In the genomic region with DNA sequence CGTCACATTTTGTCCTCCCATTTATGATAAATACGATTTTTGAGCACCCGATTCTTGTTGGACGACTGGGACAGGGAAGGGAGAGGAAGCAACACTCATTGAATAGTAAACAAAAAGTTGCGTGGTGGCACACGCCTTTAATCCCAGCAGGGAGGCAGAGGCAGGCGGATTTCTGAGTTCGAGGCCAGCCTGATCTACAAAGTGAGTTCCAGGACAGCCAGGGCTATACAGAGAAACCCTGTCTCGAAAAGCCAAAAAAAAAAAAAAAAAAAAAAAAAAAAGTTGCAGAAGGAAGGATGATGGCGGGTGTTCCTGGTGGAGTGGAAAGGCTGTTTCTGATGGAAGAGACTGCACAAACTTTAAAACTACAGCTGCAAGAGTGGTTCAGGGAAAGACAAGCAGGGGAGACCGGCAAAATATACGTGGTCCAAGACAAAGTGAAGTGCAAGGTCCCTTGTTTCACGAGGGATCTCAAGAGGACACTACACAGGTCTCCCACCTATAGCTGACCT, we compare ENCODE assay signal across 7 mouse cellular contexts. TPM values are rescaled to one million over a fixed set of nuclear protein-coding genes. Genes with fewer than 3 reads are reported as not detected.
DNase-seq lines count a peak whose midpoint lies in the region; ATAC-seq and TF ChIP-seq lines count a peak whose summit lies in the region.

No protein-coding gene starts in this region.

- no peak for TF ChIP-seq CTCF in testis, adult 2 months (IDR thresholded peaks at IDR 0.05; ENCODE audit: control insufficient read depth, insufficient read depth, insufficient replicate concordance, low read depth, low read length)
- TF ChIP-seq CTCF in liver, embryonic 14.5 days (IDR thresholded peaks at IDR 0.05; ENCODE audit: low read depth), result no peak

- H3K4me2 ChIP-seq in forebrain, embryonic 15.5 days (replicated peaks), result peak overlapping the region; percentile 43
- H3K4me2 ChIP-seq in liver, embryonic 14.5 days (ENCODE audit: low read depth), result peak overlapping the region; percentile 76

- H3K36me3 ChIP-seq in testis, adult 2 months (ENCODE audit: control insufficient read depth, insufficient read depth, low read length), result no peaks in the 10 kb centered on the region; the same call in 1 of the 2 replicates
- H3K36me3 ChIP-seq in forebrain, embryonic 15.5 days, result peaks cover 3% of the 10 kb centered on the region; the same call in 1 of the 2 replicates
- H3K36me3 ChIP-seq in liver, embryonic 14.5 days (replicated peaks; ENCODE audit: control insufficient read depth, insufficient read depth, low read depth), result no peaks in the 10 kb centered on the region

- H3K9me3 ChIP-seq in forebrain, embryonic 15.5 days, result no peaks in the 10 kb centered on the region
- no peaks in the 10 kb centered on the region for H3K9me3 ChIP-seq in liver, embryonic 14.5 days (ENCODE audit: control insufficient read depth, low read length)

- TF ChIP-seq POLR2A in testis, adult 2 months (IDR thresholded peaks at IDR 0.05; ENCODE audit: control insufficient read depth, low read depth, low read length), result no peak

- no peak for TF ChIP-seq EP300 in liver, embryonic 14.5 days (IDR thresholded peaks at IDR 0.05; ENCODE audit: low read depth)

- 32% methylated on average over 13 of the region's 13 CpGs for WGBS in forebrain, embryonic 15.5 days
- WGBS in liver, embryonic 14.5 days (ENCODE audit: insufficient replicate concordance), result 13% methylated on average over 13 of the region's 13 CpGs

- H3K4me3 ChIP-seq in testis, adult 2 months (ENCODE audit: control insufficient read depth, low read depth, low read length), result peak overlapping the region; percentile 97
- H3K4me3 ChIP-seq in forebrain, embryonic 15.5 days, result peak overlapping the region; percentile 85
- peak overlapping the region; percentile 10 to 28; a peak in 3 of 4 replicates for H3K4me3 ChIP-seq in liver, embryonic 14.5 days (ENCODE audit: insufficient read depth in 1 of 2, low read depth in 2 of 2, low read length in 2 of 2)

- peak overlapping the region; percentile 79 for H3K27ac ChIP-seq in testis, adult 2 months (ENCODE audit: control insufficient read depth, insufficient read depth, low read depth, low read length)
- H3K27ac ChIP-seq in forebrain, embryonic 15.5 days (replicated peaks), result no peak overlapping the region
- peak overlapping the region; percentile 92 for H3K27ac ChIP-seq in liver, embryonic 14.5 days

- ATAC-seq in forebrain, embryonic 15.5 days (replicated peaks), result peak; percentile 11; the same call in 1 of the 2 replicates
- ATAC-seq in liver, embryonic 14.5 days (ENCODE audit: insufficient read depth), result peak; percentile 13

- H3K4me1 ChIP-seq in testis, adult 2 months (ENCODE audit: control insufficient read depth, insufficient read depth, low read length), result peaks cover 5% of the 10 kb centered on the region
- peaks cover 16% of the 10 kb centered on the region for H3K4me1 ChIP-seq in forebrain, embryonic 15.5 days
- H3K4me1 ChIP-seq in liver, embryonic 14.5 days (replicated peaks; ENCODE audit: control insufficient read depth in 2 of 2, insufficient read depth in 2 of 2, low read length in 1 of 2), result peaks cover 37 to 42% of the 10 kb centered on the region in 2 experiments

- H3K27me3 ChIP-seq in testis, adult 2 months (ENCODE audit: control insufficient read depth, insufficient read depth, low read length), result no peaks in the 10 kb centered on the region
- no peaks in the 10 kb centered on the region for H3K27me3 ChIP-seq in forebrain, embryonic 15.5 days
- no peaks in the 10 kb centered on the region for H3K27me3 ChIP-seq in liver, embryonic 14.5 days (ENCODE audit: control insufficient read depth, insufficient read depth, low read length)

- no peak for DNase-seq in testis, postnatal 10 days (ENCODE audit: low spot score)
- no peak for DNase-seq in liver, embryonic 14.5 days (ENCODE audit: low read depth in 3 of 3, low spot score in 3 of 3)
- DNase-seq in ovary, postnatal 36 days (ENCODE audit: low spot score), result no peak
- no peak for DNase-seq in yolk sac, embryonic 10.5 days (ENCODE audit: low spot score)
- no peak for DNase-seq in cerebellum, postnatal 25 days

- H3K9ac ChIP-seq in forebrain, embryonic 15.5 days (replicated peaks), result peak overlapping the region; percentile 35; the same call in 1 of the 2 replicates
- peak overlapping the region; percentile 73 for H3K9ac ChIP-seq in liver, embryonic 14.5 days (replicated peaks)

RNA-seq across cellular contexts. Expression of gene Cdk5rap3, which starts 0.6 kb away (rescaled TPM):
- 75.0 and 77.8 TPM in 2 replicates for polyA plus RNA-seq in testis, adult 2 months (2012; rRNA removed)
- 106 and 109 TPM in 2 replicates for polyA plus RNA-seq in forebrain, embryonic 15.5 days (2015; fragmentation: Nextera tagmentation; extraction: Ambion mirVana)
- polyA plus RNA-seq in liver, embryonic 14.5 days (2012; rRNA removed), result 14.2 and 20.1 TPM in 2 replicates
- 34.1 and 36.4 TPM in 2 replicates for polyA plus RNA-seq in liver, embryonic 14.5 days (2014; fragmentation: Nextera tagmentation; extraction: Ambion mirVana)

RNA-seq across cellular contexts. Expression of gene Prr15l, which starts 11.0 kb away (rescaled TPM):
- polyA plus RNA-seq in testis, adult 2 months (2012; rRNA removed), result 2.1 and 4.0 TPM in 2 replicates
- polyA plus RNA-seq in forebrain, embryonic 15.5 days (2015; fragmentation: Nextera tagmentation; extraction: Ambion mirVana), result 0.17 TPM in 1 of 2 replicates, not detected in the other
- polyA plus RNA-seq in liver, embryonic 14.5 days (2012; rRNA removed), result 2.8 and 3.3 TPM in 2 replicates
- polyA plus RNA-seq in liver, embryonic 14.5 days (2014; fragmentation: Nextera tagmentation; extraction: Ambion mirVana), result 4.9 and 8.5 TPM in 2 replicates

RNA-seq across cellular contexts. Expression of gene Pnpo, which starts 26.8 kb away (rescaled TPM):
- polyA plus RNA-seq in testis, adult 2 months (2012; rRNA removed), result 3.8 and 5.4 TPM in 2 replicates
- 20.7 and 21.5 TPM in 2 replicates for polyA plus RNA-seq in forebrain, embryonic 15.5 days (2015; fragmentation: Nextera tagmentation; extraction: Ambion mirVana)
- polyA plus RNA-seq in liver, embryonic 14.5 days (2012; rRNA removed), result 315 and 355 TPM in 2 replicates
- polyA plus RNA-seq in liver, embryonic 14.5 days (2014; fragmentation: Nextera tagmentation; extraction: Ambion mirVana), result 564 and 592 TPM in 2 replicates

Comparison
In these comparisons a context has a peak if more than half of its experiments do, and no peak if none do; other contexts are left out.
1. H3K4me3 ChIP-seq: peak in every context shown above with its lines; median percentile 97 in testis, adult 2 months; 85 in forebrain, embryonic 15.5 days; 19 in liver, embryonic 14.5 days.
2. RNA of gene Pnpo, which starts 26.8 kb away (polyA plus RNA-seq): 315 to 592 TPM in liver, embryonic 14.5 days; 20.7 to 21.5 TPM in forebrain, embryonic 15.5 days and 3.8 to 5.4 TPM in testis, adult 2 months; every median in the first group is over 10 times any median in the second.